Mouse (Mus musculus) hindbrain, embryonic 14.5 days (tissue): ENCODE results near the gene Ccdc191. TPM values are rescaled to one million over a fixed set of nuclear protein-coding genes. Genes with fewer than 3 reads are reported as not detected.

Experiments used
- ATAC-seq: fragments of 200-750 bp; cut with Nextera tagmentation; 2 replicates; pipeline ENCODE4 v1.8.0; 2017; ENCODE audit warnings: moderate number of reproducible peaks, mild to moderate bottlenecking, moderate TSS enrichment, moderate library complexity; ENCODE audit not compliant: low FRiP score
- DNase-seq: peaks from one replicate; pipeline ENCODE4 v3.0.0-alpha.2; 2015; ENCODE audit warnings: low spot score
- H3K27ac ChIP-seq: fragments of 300-500 bp; sonication (generic); 2 replicates; pipeline ENCODE4 v1.5.1; 2014; ENCODE audit warnings: mild to moderate bottlenecking, moderate library complexity
- H3K27me3 ChIP-seq: fragments of 300-500 bp; sonication (generic); 2 replicates; pipeline ENCODE4 v1.6.1; 2014; ENCODE audit warnings: mild to moderate bottlenecking, low read length, mixed read lengths; ENCODE audit not compliant: control insufficient read depth, insufficient read depth
- H3K36me3 ChIP-seq: fragments of 300-500 bp; sonication (generic); replicated peaks from 2 replicates; pipeline ENCODE4 v1.6.1; 2014; ENCODE audit not compliant: control insufficient read depth, insufficient read depth
- H3K4me1 ChIP-seq: fragments of 300-500 bp; sonication (generic); replicated peaks from 2 replicates; pipeline ENCODE4 v1.6.1; 2014; ENCODE audit warnings: antibody characterized with exemption, low read length, mixed read lengths; ENCODE audit not compliant: control insufficient read depth, insufficient read depth
- H3K4me2 ChIP-seq: fragments of 300-500 bp; sonication (generic); replicated peaks from 2 replicates; pipeline ENCODE4 v1.6.1; 2014; ENCODE audit warnings: mild to moderate bottlenecking, moderate library complexity
- H3K4me3 ChIP-seq: fragments of 300-500 bp; sonication (generic); replicated peaks from 2 replicates; pipeline ENCODE4 v1.5.1; 2014; ENCODE audit warnings: mild to moderate bottlenecking, low read length
- H3K9ac ChIP-seq: fragments of 300-500 bp; sonication (generic); 2 replicates; pipeline ENCODE4 v1.6.1; 2014
- H3K9me3 ChIP-seq: fragments of 300-500 bp; sonication (generic); 2 replicates; pipeline ENCODE4 v1.6.1; 2016; ENCODE audit warnings: low read length; ENCODE audit not compliant: control insufficient read depth
- WGBS: fragments of 180-500 bp; shearing (Covaris S2); extraction: QIAGEN DNeasy Blood & Tissue Kit; methylation state at CpG from one replicate; pipeline ENCODE4 v1.1.7; 2014; 5-methylcytosine and 5-hydroxymethylcytosine counted together
- microRNA-seq: library from miRNA; unstranded; fragments of <30 nt; microRNA quantifications from one replicate; pipeline ENCODE4, GENCODE M21; 2016
- polyA plus RNA-seq: library from polyadenylated mRNA; unstranded; fragments of >200 nt; fragmentation: Nextera tagmentation; extraction: Ambion mirVana; gene quantifications from 2 replicates; pipeline ENCODE4 v1.2.1, GENCODE M21; 2014

Gene Ccdc191
- polyA plus RNA-seq, 1 experiment from 2014 or later: 7.7 TPM

- WGBS: 95% methylated on average over 4 of the region's 4 CpGs
- ATAC-seq: no peak
- no peak overlapping the region for H3K27ac ChIP-seq
These were observed 96.7 kb downstream of the Ccdc191 start for GRCm38 (mm10) chr16:43986299-43986698.

GRCm38 (mm10) chr16:43994623-43995022 lies 105.0 kb downstream of the Ccdc191 start:
- Histone ChIP-seq H3K9ac (no peak overlapping the region), H3K4me3 (no peak overlapping the region), H3K27ac (no peak overlapping the region), H3K9me3 (no peaks in the 10 kb centered on the region), H3K4me2 (no peak overlapping the region), H3K36me3 (no peaks in the 10 kb centered on the region), H3K27me3 (no peaks in the 10 kb centered on the region), H3K4me1 (no peaks in the 10 kb centered on the region)
- 82% methylated on average over 3 of the region's 3 CpGs for WGBS
- ATAC-seq: no peak
- no peak for DNase-seq

More at GRCm38 (mm10) chr16:43986299-43986698, 96.7 kb downstream of the Ccdc191 start:
- Histone ChIP-seq H3K4me2 (no peak overlapping the region), H3K9me3 (no peaks in the 10 kb centered on the region), H3K27me3 (0 out of 2 replicates have a peak, but pooled peaks cover 2% of the 10 kb centered on the region), H3K4me3 (no peak overlapping the region), H3K36me3 (no peaks in the 10 kb centered on the region), H3K4me1 (no peaks in the 10 kb centered on the region; the same call in 1 of the 2 replicates), H3K9ac (no peak overlapping the region)
- no peak for DNase-seq

- WGBS: 83% methylated on average over 8 of the region's 8 CpGs
- no peaks in the 10 kb centered on the region for H3K4me1 ChIP-seq
- no peak overlapping the region for H3K9ac ChIP-seq
- H3K27me3 ChIP-seq: no peaks in the 10 kb centered on the region
- H3K4me2 ChIP-seq: no peak overlapping the region
- DNase-seq (no peak), ATAC-seq (no peak)
- H3K4me3 ChIP-seq: no peak overlapping the region
- H3K9me3 ChIP-seq: no peaks in the 10 kb centered on the region
- H3K36me3 ChIP-seq: no peaks in the 10 kb centered on the region
- no peak overlapping the region for H3K27ac ChIP-seq
These were observed 109.5 kb downstream of the Ccdc191 start for GRCm38 (mm10) chr16:43999111-43999510.

- Histone ChIP-seq H3K9me3 (no peaks in the 10 kb centered on the region), H3K9ac (no peak overlapping the region), H3K4me2 (no peak overlapping the region), H3K4me3 (no peak overlapping the region), H3K4me1 (no peaks in the 10 kb centered on the region), H3K27me3 (no peaks in the 10 kb centered on the region), H3K27ac (no peak overlapping the region), H3K36me3 (no peaks in the 10 kb centered on the region)
- ATAC-seq (no peak), DNase-seq (no peak)
- 84% methylated on average over 5 of the region's 5 CpGs for WGBS
These were observed 109.9 kb downstream of the Ccdc191 start for GRCm38 (mm10) chr16:43999541-43999940.

GRCm38 (mm10) chr16:44002086-44002485 lies 112.5 kb downstream of the Ccdc191 start:
- no peak overlapping the region for H3K4me2 ChIP-seq
- no peaks in the 10 kb centered on the region for H3K27me3 ChIP-seq
- WGBS: 67% methylated on average over 5 of the region's 5 CpGs
- ATAC-seq: no peak
- no peak overlapping the region for H3K9ac ChIP-seq
- H3K4me1 ChIP-seq: no peaks in the 10 kb centered on the region
- no peak for DNase-seq
- H3K9me3 ChIP-seq: no peaks in the 10 kb centered on the region
- no peak overlapping the region for H3K27ac ChIP-seq
- H3K36me3 ChIP-seq: no peaks in the 10 kb centered on the region
- H3K4me3 ChIP-seq: no peak overlapping the region

- Histone ChIP-seq H3K4me1 (no peaks in the 10 kb centered on the region), H3K4me2 (no peak overlapping the region), H3K27me3 (no peaks in the 10 kb centered on the region), H3K9ac (no peak overlapping the region), H3K9me3 (no peaks in the 10 kb centered on the region), H3K27ac (no peak overlapping the region), H3K4me3 (no peak overlapping the region), H3K36me3 (no peaks in the 10 kb centered on the region)
- WGBS: 65% methylated on average over 5 of the region's 5 CpGs
- DNase-seq: no peak
- no peak for ATAC-seq
These were observed 121.4 kb downstream of the Ccdc191 start for GRCm38 (mm10) chr16:44011010-44011409.

Small RNA genes within 50 kb of the gene (microRNA-seq; reads per million reads assigned to microRNA genes)
- gene Mir3470b: not detected

Other genes with a start within 250 kb of the Ccdc191 start
- not detected in 2 replicates for gene Tigit, start 225.7 kb upstream of the Ccdc191 start, polyA plus RNA-seq
- not detected in 2 replicates for gene Drd3, start 135.8 kb upstream of the Ccdc191 start, polyA plus RNA-seq
- gene Qtrt2, start 37.0 kb downstream of the Ccdc191 start, polyA plus RNA-seq: 23.3 and 26.3 TPM in 2 replicates
- 3.6 and 3.8 TPM in 2 replicates for gene Zdhhc23, start 90.0 kb downstream of the Ccdc191 start, polyA plus RNA-seq
- gene Gramd1c, start 173.5 kb downstream of the Ccdc191 start, polyA plus RNA-seq: 2.0 and 2.5 TPM in 2 replicates
- 169 and 200 TPM in 2 replicates for gene Atp6v1a, start 249.9 kb downstream of the Ccdc191 start, polyA plus RNA-seq